16 mouse cellular contexts compared by ENCODE assay signal in genomic region chr5:123818941-123819577, GRCm38 (mm10). TPM values are rescaled to one million over a fixed set of nuclear protein-coding genes. Genes with fewer than 3 reads are reported as not detected.
DNase-seq lines count a peak whose midpoint lies in the region; ATAC-seq lines count a peak whose summit lies in the region.
"Had no signal": no experiment of that assay in that cellular context is flagged by ENCODE, and none has a peak within 500 bp of the region (broad histone marks: within the 10 kb centered on the region; RNA-seq: fewer than 3 reads in every experiment).

No protein-coding gene starts in this region.

- ATAC-seq in kidney, embryonic 16.5 days (ENCODE audit: low FRiP score, low TSS enrichment) = peak; percentile 24; the same call in 1 of the 2 replicates
- ATAC-seq in heart, embryonic 11.5 days (replicated peaks; ENCODE audit: insufficient number of reproducible peaks, low FRiP score, low TSS enrichment) = no peak
- ATAC-seq: forebrain, postnatal 0 days; hindbrain, embryonic 16.5 days had no signal

- peak; percentile 83 for DNase-seq in right cerebral cortex, adult 18-20 months
- DNase-seq in right cerebral cortex, postnatal 4 days = no peak
- DNase-seq in left cerebral cortex, adult 9 months (ENCODE audit: low spot score in 2 of 2) = peak; percentile 56 to 72
- no peak for DNase-seq in thymus, adult 18-20 months
- DNase-seq in B cell, adult 2 months = no peak
- DNase-seq: adrenal gland, postnatal 25 days; cerebellum, adult 18-20 months; forebrain, postnatal 0 days; liver had no signal

- H3K27ac ChIP-seq in kidney, embryonic 16.5 days (ENCODE audit: low read length) = peak overlapping the region; percentile 43; the same call in 1 of the 2 replicates
- no peak overlapping the region for H3K27ac ChIP-seq in heart, embryonic 11.5 days (ENCODE audit: low read depth, low read length)
- H3K27ac ChIP-seq: embryonic facial prominence, embryonic 13.5 days; heart, embryonic 13.5 days; midbrain, embryonic 12.5 days; neural tube, embryonic 13.5 days had no signal

- peak overlapping the region; percentile 38; the same call in 1 of the 2 replicates for H3K4me2 ChIP-seq in kidney, embryonic 16.5 days (replicated peaks; ENCODE audit: low read depth, low read length)
- H3K4me2 ChIP-seq in heart, embryonic 11.5 days = no peak overlapping the region
- H3K4me2 ChIP-seq: embryonic facial prominence, embryonic 13.5 days; heart, embryonic 13.5 days; midbrain, embryonic 12.5 days; neural tube, embryonic 13.5 days had no signal

- H3K4me3 ChIP-seq in kidney, embryonic 16.5 days (ENCODE audit: low read length) = no peak overlapping the region
- H3K4me3 ChIP-seq in heart, embryonic 11.5 days (ENCODE audit: low read depth, low read length) = no peak overlapping the region
- H3K4me3 ChIP-seq: embryonic facial prominence, embryonic 13.5 days; heart, embryonic 13.5 days; midbrain, embryonic 12.5 days; neural tube, embryonic 13.5 days had no signal

- WGBS in kidney, embryonic 16.5 days = 64% methylated on average over 19 of the region's 19 CpGs
- 93% methylated on average over 19 of the region's 19 CpGs for WGBS in heart, embryonic 11.5 days (ENCODE audit: insufficient replicate concordance)

- no peaks in the 10 kb centered on the region for H3K27me3 ChIP-seq in kidney, embryonic 16.5 days (ENCODE audit: insufficient read depth, low read length)
- no peaks in the 10 kb centered on the region for H3K27me3 ChIP-seq in heart, embryonic 11.5 days (ENCODE audit: control insufficient read depth, insufficient read depth, low read length)
- H3K27me3 ChIP-seq: embryonic facial prominence, embryonic 13.5 days; heart, embryonic 13.5 days; midbrain, embryonic 12.5 days; neural tube, embryonic 13.5 days had no signal

- H3K9ac ChIP-seq in kidney, embryonic 16.5 days (replicated peaks; ENCODE audit: low read length) = no peak overlapping the region; the same call in 1 of the 2 replicates
- H3K9ac ChIP-seq in heart, embryonic 11.5 days (ENCODE audit: low read depth, low read length) = no peak overlapping the region
- H3K9ac ChIP-seq: embryonic facial prominence, embryonic 13.5 days; forebrain, postnatal 0 days; heart, embryonic 13.5 days; midbrain, embryonic 12.5 days; neural tube, embryonic 13.5 days had no signal

- H3K4me1 ChIP-seq in kidney, embryonic 16.5 days (ENCODE audit: insufficient read depth, low read length) = peaks cover 12% of the 10 kb centered on the region; the same call in 1 of the 2 replicates
- H3K4me1 ChIP-seq in heart, embryonic 11.5 days (ENCODE audit: control insufficient read depth, insufficient read depth, low read length) = no peaks in the 10 kb centered on the region
- H3K4me1 ChIP-seq: embryonic facial prominence, embryonic 13.5 days; heart, embryonic 13.5 days; midbrain, embryonic 12.5 days had no signal

- H3K9me3 ChIP-seq in kidney, embryonic 16.5 days (ENCODE audit: low read length) = no peaks in the 10 kb centered on the region
- H3K9me3 ChIP-seq in heart, embryonic 11.5 days (replicated peaks; ENCODE audit: control insufficient read depth, low read length) = no peaks in the 10 kb centered on the region
- H3K9me3 ChIP-seq: embryonic facial prominence, embryonic 13.5 days; heart, embryonic 13.5 days; midbrain, embryonic 12.5 days; neural tube, embryonic 13.5 days had no signal

- peaks cover 20% of the 10 kb centered on the region for H3K36me3 ChIP-seq in kidney, embryonic 16.5 days (ENCODE audit: insufficient read depth, low read length)
- peaks cover 10% of the 10 kb centered on the region; the same call in 1 of the 2 replicates for H3K36me3 ChIP-seq in heart, embryonic 11.5 days (ENCODE audit: control insufficient read depth, insufficient read depth, low read length)
- H3K36me3 ChIP-seq: neural tube, embryonic 13.5 days had no signal

RNA-seq across cellular contexts. Expression of gene Hcar2, which starts 46.2 kb away (rescaled TPM):
- polyA plus RNA-seq in kidney, embryonic 16.5 days (2015; fragmentation: Nextera tagmentation; extraction: Ambion mirVana) = not detected in 2 replicates
- polyA plus RNA-seq in heart, embryonic 11.5 days (2014; fragmentation: Nextera tagmentation; extraction: Ambion mirVana) = not detected in 2 replicates
- polyA plus RNA-seq: forebrain, postnatal 0 days; hindbrain, embryonic 16.5 days; midbrain, embryonic 12.5 days; neural tube, embryonic 13.5 days had no signal

Comparison
In these comparisons a context has a peak if more than half of its experiments do, and no peak if none do; other contexts are left out.
1. DNase-seq: peak in right cerebral cortex, adult 18-20 months (single experiment) and left cerebral cortex, adult 9 months (2 of 2); none in right cerebral cortex, postnatal 4 days (single experiment), thymus, adult 18-20 months (0 of 2) and B cell, adult 2 months (0 of 2).